Mouse (Mus musculus) bone marrow macrophage, adult 2 months (primary cell): Measurements from ENCODE around the gene Nckap5.

Experiments used
- CTCF ChIP-seq: IDR thresholded peaks from 2 replicates; pipeline ENCODE4 v1.5.1; 2012; ENCODE audit warnings: low read depth, mild to moderate bottlenecking, low read length, moderate library complexity
- POLR2A ChIP-seq: IDR thresholded peaks from 2 replicates; pipeline ENCODE4 v1.6.1; 2012; ENCODE audit warnings: mild to moderate bottlenecking, low read depth, low read length, borderline replicate concordance

- TF ChIP-seq CTCF, result no peak
- no peak for TF ChIP-seq POLR2A
These were observed 28.9 kb downstream of the Nckap5 start for GRCm38 (mm10) chr1:126801706-126802105.
